ENCODE assay signal across 26 mouse cellular contexts in genomic region chr9:53813418-53813817, GRCm38 (mm10). TPM values are rescaled to one million over a fixed set of nuclear protein-coding genes. Genes with fewer than 3 reads are reported as not detected.
"Had no signal": no experiment of that assay in that cellular context is flagged by ENCODE, and none has a peak within 500 bp of the region (broad histone marks: within the 10 kb centered on the region; RNA-seq: fewer than 3 reads in every experiment).

No protein-coding gene starts in this region.

- ATAC-seq: forebrain, postnatal 0 days; hindbrain, embryonic 16.5 days; inflammation-experienced regulatory T-cells, adult 6 months had no signal

- H3K4me2 ChIP-seq: heart, embryonic 11.5 days; heart, embryonic 13.5 days; heart, embryonic 15.5 days; hindbrain, embryonic 14.5 days; kidney, embryonic 15.5 days; limb, embryonic 12.5 days; liver, embryonic 11.5 days; liver, embryonic 13.5 days; liver, embryonic 15.5 days had no signal

- H3K9me3 ChIP-seq: heart, embryonic 13.5 days; heart, embryonic 15.5 days; kidney, embryonic 15.5 days; limb, embryonic 10.5 days; limb, embryonic 12.5 days; liver, embryonic 13.5 days; liver, embryonic 15.5 days had no signal

- H3K9ac ChIP-seq: forebrain, postnatal 0 days; heart, embryonic 13.5 days; heart, embryonic 15.5 days; hindbrain, embryonic 14.5 days; kidney, embryonic 15.5 days; limb, embryonic 12.5 days; liver, embryonic 13.5 days; liver, embryonic 15.5 days had no signal

- H3K27ac ChIP-seq: heart, adult 2 months; heart, embryonic 13.5 days; heart, embryonic 15.5 days; hindbrain, embryonic 14.5 days; kidney, embryonic 15.5 days; kidney, postnatal 0 days; limb, embryonic 10.5 days; limb, embryonic 12.5 days; liver, embryonic 13.5 days; liver, embryonic 15.5 days had no signal

- H3K27me3 ChIP-seq: heart, embryonic 13.5 days; heart, embryonic 15.5 days; kidney, embryonic 15.5 days; limb, embryonic 12.5 days; liver, embryonic 13.5 days; liver, embryonic 15.5 days had no signal

- H3K4me1 ChIP-seq: heart, embryonic 13.5 days; heart, embryonic 15.5 days; kidney, embryonic 15.5 days; limb, embryonic 10.5 days; limb, embryonic 12.5 days; liver, embryonic 13.5 days; liver, embryonic 15.5 days had no signal

- H3K4me3 ChIP-seq: heart, adult 2 months; heart, embryonic 13.5 days; heart, embryonic 15.5 days; kidney, embryonic 15.5 days; limb, embryonic 10.5 days; limb, embryonic 12.5 days; liver, embryonic 13.5 days; liver, embryonic 15.5 days had no signal

- H3K36me3 ChIP-seq: heart, embryonic 13.5 days; heart, embryonic 15.5 days; kidney, embryonic 15.5 days; limb, embryonic 10.5 days; limb, embryonic 12.5 days; liver, embryonic 13.5 days; liver, embryonic 15.5 days had no signal

- DNase-seq: forebrain, postnatal 0 days; gastrocnemius, postnatal 14 days; gastrocnemius, postnatal 36 days; heart, adult 2 months; heart, postnatal 14 days; heart, postnatal 36 days; kidney, adult 11 months; kidney, adult 8-10 months; kidney, postnatal 14 days; kidney, postnatal 36 days; layer of hippocampus, adult 9-11 months; layer of hippocampus, postnatal 36 days; liver; liver, embryonic 13.5 days had no signal

RNA-seq across cellular contexts. Expression of gene Sln, which starts 36.5 kb away (rescaled TPM):
- polyA plus RNA-seq: inflammation-experienced regulatory T-cells, adult 6 months; kidney, postnatal 0 days had no signal
